Mouse (Mus musculus) brain, embryonic 14.5 days (tissue): ENCODE data around the gene Cdca7l.

Experiments
- CTCF ChIP-seq: fragments of 200-500 bp; IDR thresholded peaks from 2 replicates; pipeline ENCODE4 v1.5.1; 2012; ENCODE audit warnings: inconsistent platforms, mild to moderate bottlenecking, moderate library complexity, borderline replicate concordance; ENCODE audit not compliant: insufficient read depth, insufficient read length; ENCODE audit errors: extremely low read depth
- POLR2A ChIP-seq: fragments of 200-500 bp; IDR thresholded peaks from 2 replicates; pipeline ENCODE4 v1.6.1; 2012; ENCODE audit warnings: mild to moderate bottlenecking, inconsistent platforms, borderline replicate concordance; ENCODE audit not compliant: poor library complexity, insufficient read depth, insufficient read length, severe bottlenecking; ENCODE audit errors: extremely low read depth

GRCm38 (mm10) chr12:117887422-117887821 lies 83.3 kb downstream of the Cdca7l start:
- TF ChIP-seq CTCF (no peak), POLR2A (no peak)
